Mouse (Mus musculus): ENCODE measurements at regions not wholly inside any gene's neighbourhood (a gene's known extent, or its start where the extent isn't known, plus 50 kb on each side); places are given as distances from the start of the nearest gene placed in this dataset.

GRCm38 (mm10) chr13:84748331-84748730, 440.9 kb upstream of the Ccnh start:
- no peaks in the 10 kb centered on the region for H3K4me1 ChIP-seq (ENCODE audit: control insufficient read depth, insufficient read depth, low read length)
- DNase-seq (ENCODE audit: extremely low read depth, low read depth, low spot score) = no peak
- H3K9ac ChIP-seq (ENCODE audit: low read depth, low read length) = no peak overlapping the region
- TF ChIP-seq POLR2A (IDR thresholded peaks at IDR 0.05; ENCODE audit: extremely low read depth, insufficient read depth, low read length) (no peak), CTCF (IDR thresholded peaks at IDR 0.05; ENCODE audit: low read depth, low read length) (no peak)
- 85% methylated on average over 2 of the region's 2 CpGs for WGBS
- H3K27me3 ChIP-seq (ENCODE audit: control insufficient read depth, insufficient read depth, low read length) = no peaks in the 10 kb centered on the region
- H3K27ac ChIP-seq (replicated peaks; ENCODE audit: insufficient read depth, low read depth, low read length) = no peak overlapping the region
- no peaks in the 10 kb centered on the region for H3K36me3 ChIP-seq (ENCODE audit: control insufficient read depth, insufficient read depth, low read length)
- no peaks in the 10 kb centered on the region for H3K79me2 ChIP-seq (ENCODE audit: control insufficient read depth, insufficient read depth, low read length)
- H3K4me3 ChIP-seq (ENCODE audit: insufficient read depth, low read depth, low read length) = no peak overlapping the region

GRCm38 (mm10) chr13:84749214-84749613, 440.0 kb upstream of the Ccnh start:
- no peak overlapping the region for H3K9ac ChIP-seq (ENCODE audit: low read depth, low read length)
- H3K4me1 ChIP-seq (ENCODE audit: control insufficient read depth, insufficient read depth, low read length) = no peaks in the 10 kb centered on the region
- no peaks in the 10 kb centered on the region for H3K79me2 ChIP-seq (ENCODE audit: control insufficient read depth, insufficient read depth, low read length)
- WGBS = 93% methylated on average over 1 of the region's 1 CpGs
- no peak overlapping the region for H3K4me3 ChIP-seq (ENCODE audit: insufficient read depth, low read depth, low read length)
- DNase-seq (ENCODE audit: extremely low read depth, low read depth, low spot score) = no peak
- H3K36me3 ChIP-seq (ENCODE audit: control insufficient read depth, insufficient read depth, low read length) = no peaks in the 10 kb centered on the region
- no peak overlapping the region for H3K27ac ChIP-seq (replicated peaks; ENCODE audit: insufficient read depth, low read depth, low read length)
- no peaks in the 10 kb centered on the region for H3K27me3 ChIP-seq (ENCODE audit: control insufficient read depth, insufficient read depth, low read length)
- TF ChIP-seq CTCF (IDR thresholded peaks at IDR 0.05; ENCODE audit: low read depth, low read length) = no peak
- no peak for TF ChIP-seq POLR2A (IDR thresholded peaks at IDR 0.05; ENCODE audit: extremely low read depth, insufficient read depth, low read length)

- no peak overlapping the region for H3K27ac ChIP-seq (replicated peaks; ENCODE audit: insufficient read depth, low read depth, low read length)
- no peak for DNase-seq (ENCODE audit: extremely low read depth, low read depth, low spot score)
- H3K4me3 ChIP-seq (ENCODE audit: insufficient read depth, low read depth, low read length) = no peak overlapping the region
- no peaks in the 10 kb centered on the region for H3K4me1 ChIP-seq (ENCODE audit: control insufficient read depth, insufficient read depth, low read length)
- WGBS = 76% methylated on average over 2 of the region's 2 CpGs
- H3K79me2 ChIP-seq (ENCODE audit: control insufficient read depth, insufficient read depth, low read length) = no peaks in the 10 kb centered on the region
- no peak overlapping the region for H3K9ac ChIP-seq (ENCODE audit: low read depth, low read length)
- H3K27me3 ChIP-seq (ENCODE audit: control insufficient read depth, insufficient read depth, low read length) = no peaks in the 10 kb centered on the region
- TF ChIP-seq CTCF (IDR thresholded peaks at IDR 0.05; ENCODE audit: low read depth, low read length) (no peak), POLR2A (IDR thresholded peaks at IDR 0.05; ENCODE audit: extremely low read depth, insufficient read depth, low read length) (no peak)
- H3K36me3 ChIP-seq (ENCODE audit: control insufficient read depth, insufficient read depth, low read length) = no peaks in the 10 kb centered on the region
Observed at GRCm38 (mm10) chr13:84750136-84750535, 439.1 kb upstream of the Ccnh start.

GRCm38 (mm10) chr13:84751576-84752490, 437.4 kb upstream of the Ccnh start:
- no peaks in the 10 kb centered on the region for H3K36me3 ChIP-seq (ENCODE audit: control insufficient read depth, insufficient read depth, low read length)
- WGBS = 66% methylated on average over 2 of the region's 2 CpGs

GRCm38 (mm10) chr13:84752491-84752820, 436.8 kb upstream of the Ccnh start:
- no peak overlapping the region for H3K4me3 ChIP-seq (ENCODE audit: insufficient read depth, low read depth, low read length)
- 65% methylated on average over 4 of the region's 4 CpGs for WGBS
- TF ChIP-seq POLR2A (IDR thresholded peaks at IDR 0.05; ENCODE audit: extremely low read depth, insufficient read depth, low read length) (no peak), CTCF (IDR thresholded peaks at IDR 0.05; ENCODE audit: low read depth, low read length) (no peak)
- no peak overlapping the region for H3K9ac ChIP-seq (ENCODE audit: low read depth, low read length)
- H3K27me3 ChIP-seq (ENCODE audit: control insufficient read depth, insufficient read depth, low read length) = no peaks in the 10 kb centered on the region
- H3K4me1 ChIP-seq (ENCODE audit: control insufficient read depth, insufficient read depth, low read length) = no peaks in the 10 kb centered on the region
- H3K79me2 ChIP-seq (ENCODE audit: control insufficient read depth, insufficient read depth, low read length) = no peaks in the 10 kb centered on the region
- no peak for DNase-seq (ENCODE audit: extremely low read depth, low read depth, low spot score)
- H3K36me3 ChIP-seq (ENCODE audit: control insufficient read depth, insufficient read depth, low read length) = no peaks in the 10 kb centered on the region
- H3K27ac ChIP-seq (replicated peaks; ENCODE audit: insufficient read depth, low read depth, low read length) = no peak overlapping the region

More at GRCm38 (mm10) chr13:84751576-84752490, 437.4 kb upstream of the Ccnh start:
- TF ChIP-seq POLR2A (IDR thresholded peaks at IDR 0.05; ENCODE audit: extremely low read depth, insufficient read depth, low read length) = no peak
- no peak for TF ChIP-seq CTCF (IDR thresholded peaks at IDR 0.05; ENCODE audit: low read depth, low read length)
- DNase-seq (ENCODE audit: extremely low read depth, low read depth, low spot score) = no peak
- Histone ChIP-seq H3K27ac (replicated peaks; ENCODE audit: insufficient read depth, low read depth, low read length) (no peak overlapping the region), H3K9ac (ENCODE audit: low read depth, low read length) (no peak overlapping the region), H3K4me1 (ENCODE audit: control insufficient read depth, insufficient read depth, low read length) (no peaks in the 10 kb centered on the region), H3K27me3 (ENCODE audit: control insufficient read depth, insufficient read depth, low read length) (no peaks in the 10 kb centered on the region), H3K79me2 (ENCODE audit: control insufficient read depth, insufficient read depth, low read length) (no peaks in the 10 kb centered on the region), H3K4me3 (ENCODE audit: insufficient read depth, low read depth, low read length) (no peak overlapping the region)

Measured in liver, adult 2 months (tissue).